Mouse (Mus musculus): ENCODE results near the gene Pigk. TPM values are rescaled to one million over a fixed set of nuclear protein-coding genes. Genes with fewer than 3 reads are reported as not detected.

Pigk gene
- polyA plus RNA-seq, 1 experiment from 2014 or later: 23.8 TPM

DNA sequence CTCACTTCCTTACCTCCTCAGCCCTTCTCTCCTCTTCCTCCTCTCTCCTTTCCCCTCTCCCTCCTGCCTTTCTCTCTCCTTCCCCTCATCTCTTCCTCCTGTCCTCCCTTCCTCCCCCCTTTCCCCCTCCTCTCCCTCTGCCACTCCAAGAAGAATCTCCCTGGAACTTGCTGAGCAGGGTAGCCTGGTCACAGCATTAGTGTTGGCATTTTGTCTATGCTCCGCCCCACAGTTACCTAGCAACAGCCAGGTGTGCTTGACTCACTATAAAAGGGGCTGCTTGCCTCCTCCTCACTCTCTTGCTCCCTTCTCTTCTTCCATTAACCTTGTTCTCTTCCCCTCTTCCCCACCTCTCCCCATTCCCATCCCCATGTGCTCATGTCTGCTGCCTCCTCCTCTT is 148.1 kb downstream of the Pigk start:
- WGBS (ENCODE audit: insufficient replicate concordance): 81% methylated on average over 1 of the region's 1 CpGs
- ATAC-seq: no peak
- H3K9ac ChIP-seq (replicated peaks): no peak overlapping the region
- H3K36me3 ChIP-seq (replicated peaks; ENCODE audit: insufficient read depth, low read length): no peaks in the 10 kb centered on the region
- no peak for DNase-seq
- no peaks in the 10 kb centered on the region for H3K4me1 ChIP-seq (ENCODE audit: insufficient read depth)
- H3K4me2 ChIP-seq (ENCODE audit: low read depth, low read length): no peak overlapping the region
- H3K27ac ChIP-seq (ENCODE audit: low read depth): no peak overlapping the region
- H3K9me3 ChIP-seq (ENCODE audit: low read length): no peaks in the 10 kb centered on the region
- no peaks in the 10 kb centered on the region for H3K27me3 ChIP-seq (ENCODE audit: insufficient read depth, low read length)
- H3K4me3 ChIP-seq (ENCODE audit: low read depth, low read length): no peak overlapping the region
- TF ChIP-seq CTCF (IDR thresholded peaks at IDR 0.05; ENCODE audit: low read depth): no peak
- TF ChIP-seq EP300 (IDR thresholded peaks at IDR 0.05; ENCODE audit: low read depth): no peak

DNA sequence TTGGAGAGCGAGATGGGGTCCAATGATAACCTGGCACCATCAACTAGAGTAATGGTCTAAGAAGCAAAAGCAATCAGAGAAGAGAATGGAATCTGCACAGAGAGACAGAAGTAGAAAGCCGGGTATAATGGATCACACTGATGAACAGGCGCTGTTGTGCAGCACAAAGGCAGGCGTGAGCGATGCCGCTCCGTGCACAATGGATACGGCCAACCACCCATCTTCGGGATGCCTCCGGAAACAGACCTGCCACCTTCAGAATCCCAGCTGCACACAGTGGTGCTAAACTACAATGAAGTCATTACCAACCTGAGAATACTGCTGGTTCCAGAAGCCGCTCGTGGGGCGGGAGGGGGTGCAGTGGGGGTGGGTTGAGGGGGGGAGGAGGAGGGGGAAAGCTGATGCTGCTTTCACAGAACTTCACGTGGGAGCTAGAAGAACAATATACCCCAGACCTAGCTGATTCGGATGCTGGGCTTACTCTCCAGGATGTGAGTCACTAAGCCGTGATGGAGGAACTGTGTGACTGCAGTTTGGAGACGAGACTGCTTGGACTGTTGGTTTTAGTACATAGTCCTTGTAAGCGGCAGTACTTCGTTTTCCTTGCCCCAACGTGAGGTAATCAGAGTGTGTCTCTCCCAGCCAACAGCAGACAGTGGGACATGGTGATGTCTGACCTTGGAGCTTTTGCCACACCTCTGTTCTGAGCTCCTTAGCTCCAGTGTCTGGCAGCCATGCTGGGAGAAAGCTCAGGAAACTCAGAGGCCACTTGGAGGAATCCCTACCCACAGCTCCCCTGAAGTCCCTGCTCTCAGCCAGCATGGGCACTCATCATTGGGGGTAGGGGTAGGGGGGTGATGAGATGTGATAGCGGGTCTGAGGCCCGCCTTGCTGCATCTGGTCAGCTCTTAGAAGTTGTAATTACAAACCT is 152.4 kb downstream of the Pigk start:
- Histone ChIP-seq H3K4me1 (ENCODE audit: insufficient read depth) (no peaks in the 10 kb centered on the region), H3K9ac (replicated peaks) (no peak overlapping the region), H3K4me2 (ENCODE audit: low read depth, low read length) (no peak overlapping the region), H3K4me3 (ENCODE audit: low read depth, low read length) (no peak overlapping the region), H3K27ac (ENCODE audit: low read depth) (no peak overlapping the region), H3K27me3 (ENCODE audit: insufficient read depth, low read length) (no peaks in the 10 kb centered on the region), H3K9me3 (ENCODE audit: low read length) (no peaks in the 10 kb centered on the region), H3K36me3 (replicated peaks; ENCODE audit: insufficient read depth, low read length) (no peaks in the 10 kb centered on the region)
- whole genome bisulfite sequencing (ENCODE audit: insufficient replicate concordance): 74% methylated on average over 22 of the region's 22 CpGs
- TF ChIP-seq EP300 (IDR thresholded peaks at IDR 0.05; ENCODE audit: low read depth) (no peak), CTCF (IDR thresholded peaks at IDR 0.05; ENCODE audit: low read depth) (no peak)
- ATAC-seq (no peak), DNase-seq (no peak)

DNA sequence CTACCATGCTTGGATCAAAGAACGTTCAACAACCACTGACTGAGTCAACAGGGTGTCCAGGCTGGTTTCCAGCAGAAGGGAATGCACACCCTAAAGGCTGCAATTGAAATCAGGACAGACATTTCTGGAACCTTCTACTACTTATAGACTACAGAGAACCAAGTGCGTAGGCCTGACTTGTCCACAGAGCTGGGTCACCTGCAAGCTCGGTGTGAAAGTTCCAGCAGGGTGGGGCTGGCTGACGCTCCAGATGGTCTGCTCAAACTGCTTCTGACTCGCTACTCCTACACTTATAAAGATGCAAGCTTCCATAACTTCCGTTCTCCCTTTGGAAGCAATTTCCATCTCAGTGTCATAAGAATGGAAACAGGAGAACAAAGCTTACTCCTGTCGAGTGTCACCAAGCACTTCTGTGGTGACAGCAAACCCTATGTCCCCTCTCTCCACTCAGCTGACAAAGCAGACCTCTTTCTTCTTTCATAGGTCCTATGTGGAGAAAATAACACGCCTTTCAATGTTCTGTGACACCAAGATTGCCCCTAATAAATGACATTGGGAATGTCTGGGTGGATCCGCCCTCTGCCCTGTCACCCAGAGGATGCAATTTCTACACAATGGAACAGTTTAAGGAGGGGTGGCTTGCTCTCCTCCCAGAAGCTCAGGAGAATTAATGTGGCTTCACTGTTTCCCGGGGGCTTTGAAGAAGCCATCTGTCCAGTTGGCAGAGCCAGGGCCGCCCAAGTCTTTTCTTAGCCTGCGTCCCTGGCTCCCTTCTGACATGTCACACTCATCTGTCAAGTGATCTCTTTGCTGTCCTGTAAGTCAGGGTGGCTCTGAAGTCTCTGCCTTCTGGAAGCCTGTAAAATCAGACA is 154.0 kb downstream of the Pigk start:
- ATAC-seq (no peak), DNase-seq (no peak)
- H3K27ac ChIP-seq (ENCODE audit: low read depth): no peak overlapping the region
- H3K27me3 ChIP-seq (ENCODE audit: insufficient read depth, low read length): no peaks in the 10 kb centered on the region
- no peak overlapping the region for H3K4me2 ChIP-seq (ENCODE audit: low read depth, low read length)
- TF ChIP-seq CTCF (IDR thresholded peaks at IDR 0.05; ENCODE audit: low read depth) (no peak), EP300 (IDR thresholded peaks at IDR 0.05; ENCODE audit: low read depth) (no peak)
- no peak overlapping the region for H3K9ac ChIP-seq (replicated peaks)
- H3K9me3 ChIP-seq (ENCODE audit: low read length): no peaks in the 10 kb centered on the region
- no peak overlapping the region for H3K4me3 ChIP-seq (ENCODE audit: low read depth, low read length)
- no peaks in the 10 kb centered on the region for H3K4me1 ChIP-seq (ENCODE audit: insufficient read depth)
- WGBS (ENCODE audit: insufficient replicate concordance): 74% methylated on average over 12 of the region's 12 CpGs
- H3K36me3 ChIP-seq (replicated peaks; ENCODE audit: insufficient read depth, low read length): no peaks in the 10 kb centered on the region

DNA sequence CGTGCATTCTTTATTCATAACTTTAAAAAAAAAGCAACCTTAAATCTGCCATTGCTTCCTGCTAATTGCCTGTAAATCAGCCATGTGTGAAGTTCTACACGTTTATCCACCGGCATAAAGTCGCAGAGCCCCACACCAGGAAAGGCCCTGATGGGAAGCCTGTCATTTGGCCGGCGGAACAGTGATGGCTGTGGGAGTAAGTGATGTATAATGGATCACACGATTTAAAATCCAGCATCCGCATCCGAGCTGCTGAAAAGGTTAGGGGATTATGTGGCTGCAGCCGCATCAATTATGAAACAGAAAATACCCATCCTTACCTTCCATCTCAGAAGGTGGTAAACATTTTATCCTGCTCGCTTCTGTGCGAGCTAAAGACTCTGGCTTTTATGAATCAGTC is 158.2 kb downstream of the Pigk start:
- 80% methylated on average over 12 of the region's 12 CpGs for WGBS (ENCODE audit: insufficient replicate concordance)
- Histone ChIP-seq H3K9ac (replicated peaks) (no peak overlapping the region), H3K9me3 (ENCODE audit: low read length) (no peaks in the 10 kb centered on the region), H3K36me3 (replicated peaks; ENCODE audit: insufficient read depth, low read length) (no peaks in the 10 kb centered on the region), H3K27me3 (ENCODE audit: insufficient read depth, low read length) (no peaks in the 10 kb centered on the region), H3K4me2 (ENCODE audit: low read depth, low read length) (no peak overlapping the region), H3K27ac (ENCODE audit: low read depth) (no peak overlapping the region), H3K4me1 (ENCODE audit: insufficient read depth) (no peaks in the 10 kb centered on the region), H3K4me3 (ENCODE audit: low read depth, low read length) (no peak overlapping the region)
- no peak for ATAC-seq
- DNase-seq: no peak
- no peak for TF ChIP-seq EP300 (IDR thresholded peaks at IDR 0.05; ENCODE audit: low read depth)
- no peak for TF ChIP-seq CTCF (IDR thresholded peaks at IDR 0.05; ENCODE audit: low read depth)

DNA sequence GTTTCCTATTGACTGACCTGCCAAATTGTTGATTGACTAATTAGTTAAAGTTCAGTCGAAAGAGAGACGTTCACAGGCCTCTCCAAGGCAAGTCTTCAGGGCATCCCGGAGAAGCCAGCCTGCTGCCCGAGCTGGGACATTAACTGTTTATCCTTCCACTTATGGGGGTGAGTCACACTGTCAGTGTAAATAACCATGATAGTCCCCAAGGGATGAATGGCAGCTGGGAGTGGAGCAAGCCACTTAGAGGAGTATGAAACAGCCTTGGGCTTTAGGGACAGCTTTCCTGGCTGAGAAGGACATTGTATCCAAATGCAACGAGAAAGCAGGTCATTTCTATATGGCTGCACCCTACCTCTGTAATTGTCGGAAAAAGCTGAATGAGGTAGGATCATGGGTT is 158.7 kb downstream of the Pigk start:
- TF ChIP-seq CTCF (IDR thresholded peaks at IDR 0.05; ENCODE audit: low read depth) (no peak), EP300 (IDR thresholded peaks at IDR 0.05; ENCODE audit: low read depth) (no peak)
- H3K36me3 ChIP-seq (replicated peaks; ENCODE audit: insufficient read depth, low read length): no peaks in the 10 kb centered on the region
- ATAC-seq: no peak
- 61% methylated on average over 6 of the region's 6 CpGs for WGBS (ENCODE audit: insufficient replicate concordance)
- no peak overlapping the region for H3K4me2 ChIP-seq (ENCODE audit: low read depth, low read length)
- no peak overlapping the region for H3K9ac ChIP-seq (replicated peaks)
- H3K9me3 ChIP-seq (ENCODE audit: low read length): no peaks in the 10 kb centered on the region
- no peaks in the 10 kb centered on the region for H3K4me1 ChIP-seq (ENCODE audit: insufficient read depth)
- H3K27ac ChIP-seq (ENCODE audit: low read depth): no peak overlapping the region
- no peak for DNase-seq
- H3K27me3 ChIP-seq (ENCODE audit: insufficient read depth, low read length): no peaks in the 10 kb centered on the region
- H3K4me3 ChIP-seq (ENCODE audit: low read depth, low read length): no peak overlapping the region
